Mouse (Mus musculus) MEL (cell line): ENCODE measurements at regions not wholly inside any gene's neighbourhood (a gene's known extent, or its start where the extent isn't known, plus 50 kb on each side); places are given as distances from the start of the nearest gene placed in this dataset.

Experiments
- DNase-seq: peaks from one replicate; pipeline ENCODE4 v3.0.0; 2011; ENCODE audit warnings: low read depth, low spot score
- H3K27ac ChIP-seq: 2 replicates; pipeline ENCODE4 v1.5.1; 2012; ENCODE audit warnings: low read depth, mild to moderate bottlenecking, control low read depth, low read length, moderate library complexity; ENCODE audit not compliant: control insufficient read depth
- H3K27me3 ChIP-seq, 2 experiments: fragments of 150-350 bp in 1 of 2; sonication (generic) in 1 of 2; 2 replicates each; pipeline ENCODE4 v1.6.1; 2012; ENCODE audit warnings: low read length in 2 of 2, mild to moderate bottlenecking in 2 of 2, improper control_type of control experiment in 1 of 2, moderate library complexity in 1 of 2; ENCODE audit not compliant: insufficient read depth in 2 of 2, control insufficient read depth in 1 of 2
- H3K36me3 ChIP-seq, 2 experiments: 2 replicates each; pipeline ENCODE4 v1.6.1; 2012 to 2014; ENCODE audit warnings: low read length in 2 of 2, improper control_type of control experiment in 1 of 2, inconsistent platforms in 1 of 2, mild to moderate bottlenecking in 1 of 2; ENCODE audit not compliant: insufficient read depth in 2 of 2, control insufficient read depth in 1 of 2
- H3K4me1 ChIP-seq, 2 experiments: fragments of 150-350 bp in 1 of 2; sonication (generic) in 1 of 2; 2 replicates each; pipeline ENCODE4 v1.6.1; 2012; ENCODE audit warnings: low read length in 2 of 2, improper control_type of control experiment in 1 of 2, mild to moderate bottlenecking in 1 of 2; ENCODE audit not compliant: insufficient read depth in 2 of 2, control insufficient read depth in 1 of 2
- H3K4me3 ChIP-seq, 2 experiments: fragments of 150-350 bp in 1 of 2; sonication (generic) in 1 of 2; 2 replicates each; pipeline ENCODE4 v1.5.1; 2012; ENCODE audit warnings: low read depth in 2 of 2, low read length in 2 of 2, mild to moderate bottlenecking in 2 of 2, moderate library complexity in 2 of 2, control low read depth in 1 of 2, improper control_type of control experiment in 1 of 2; ENCODE audit not compliant: control insufficient read depth in 1 of 2, insufficient read depth in 1 of 2
- H3K79me2 ChIP-seq: 2 replicates; pipeline ENCODE4 v1.6.1; 2012; ENCODE audit warnings: mild to moderate bottlenecking, low read length, moderate library complexity; ENCODE audit not compliant: control insufficient read depth, poor library complexity, insufficient read depth
- H3K9ac ChIP-seq: 2 replicates; pipeline ENCODE4 v1.6.1; 2012; ENCODE audit warnings: low read depth, mild to moderate bottlenecking, control low read depth, low read length, moderate library complexity; ENCODE audit not compliant: control insufficient read depth, poor library complexity, severe bottlenecking
- H3K9me3 ChIP-seq: fragments of 150-350 bp; sonication (generic); replicated peaks from 2 replicates; pipeline ENCODE4 v1.6.1; 2012; ENCODE audit warnings: mild to moderate bottlenecking, low read length, improper control_type of control experiment, moderate library complexity; ENCODE audit not compliant: insufficient read depth
- BHLHE40 ChIP-seq: IDR thresholded peaks from 2 replicates; pipeline ENCODE4 v1.6.1; 2012; ENCODE audit warnings: low read depth, mild to moderate bottlenecking, inconsistent platforms, low read length, improper control_type of control experiment, borderline replicate concordance
- CTCF ChIP-seq, 3 experiments: IDR thresholded peaks in 2 of 3; conservative IDR thresholded peaks in 1 of 3; 2 replicates each; pipeline ENCODE4 v1.5.1; 2011 to 2012; ENCODE audit warnings: low read length in 3 of 3, low read depth in 2 of 3, mild to moderate bottlenecking in 2 of 3, improper control_type of control experiment in 1 of 3, inconsistent platforms in 1 of 3, mixed read lengths in 1 of 3, moderate library complexity in 1 of 3; ENCODE audit not compliant: control insufficient read depth in 1 of 3, insufficient read depth in 1 of 3, poor library complexity in 1 of 3, severe bottlenecking in 1 of 3
- ELF1 ChIP-seq: IDR thresholded peaks from 2 replicates; pipeline ENCODE4 v1.6.1; 2014; ENCODE audit warnings: low read depth, mild to moderate bottlenecking, inconsistent platforms, low read length, improper control_type of control experiment, moderate library complexity
- EP300 ChIP-seq, 2 experiments: IDR thresholded peaks; 2 replicates each; pipeline ENCODE4 v1.6.1; 2011; ENCODE audit warnings: improper control_type of control experiment in 2 of 2, low read length in 2 of 2, low read depth in 1 of 2, mild to moderate bottlenecking in 1 of 2
- MAX ChIP-seq: IDR thresholded peaks from 2 replicates; pipeline ENCODE4 v1.6.1; 2011; ENCODE audit warnings: low read length, improper control_type of control experiment
- MAZ ChIP-seq: IDR thresholded peaks from 2 replicates; pipeline ENCODE4 v1.6.1; 2012; ENCODE audit warnings: low read depth, mild to moderate bottlenecking, inconsistent platforms, low read length, improper control_type of control experiment
- MXI1 ChIP-seq: IDR thresholded peaks from 2 replicates; pipeline ENCODE4 v1.6.1; 2011; ENCODE audit warnings: mild to moderate bottlenecking, low read depth, low read length, improper control_type of control experiment
- MYB ChIP-seq: IDR thresholded peaks from 2 replicates; pipeline ENCODE4 v1.6.1; 2011; ENCODE audit warnings: mild to moderate bottlenecking, low read depth, low read length, improper control_type of control experiment
- MYC ChIP-seq: IDR thresholded peaks from 2 replicates; pipeline ENCODE4 v1.6.1; 2011; ENCODE audit warnings: low read depth, mild to moderate bottlenecking, low read length, improper control_type of control experiment, moderate library complexity
- POLR2AphosphoS2 ChIP-seq: IDR thresholded peaks from 2 replicates; pipeline ENCODE4 v1.6.1; 2011; ENCODE audit warnings: low read length, improper control_type of control experiment
- POLR2AphosphoS5 ChIP-seq: IDR thresholded peaks from 2 replicates; pipeline ENCODE4 v1.6.1; 2012; ENCODE audit warnings: low read depth, borderline replicate concordance, mild to moderate bottlenecking, inconsistent platforms, low read length, moderate library complexity, mixed read lengths
- RAD21 ChIP-seq: IDR thresholded peaks from 2 replicates; pipeline ENCODE4 v1.6.1; 2011; ENCODE audit warnings: mild to moderate bottlenecking, low read depth, low read length, improper control_type of control experiment
- SMC3 ChIP-seq: IDR thresholded peaks from 2 replicates; pipeline ENCODE4 v1.6.1; 2011; ENCODE audit warnings: low read depth, low read length, improper control_type of control experiment
- TBP ChIP-seq: IDR thresholded peaks from 2 replicates; pipeline ENCODE4 v1.8.0; 2011; ENCODE audit warnings: low read depth, low read length, improper control_type of control experiment
- TCF12 ChIP-seq: IDR thresholded peaks from 2 replicates; pipeline ENCODE4 v1.6.1; 2014; ENCODE audit warnings: low read depth, mild to moderate bottlenecking, inconsistent platforms, low read length, improper control_type of control experiment, moderate library complexity
- UBTF ChIP-seq: IDR thresholded peaks from 2 replicates; pipeline ENCODE4 v1.6.1; 2012; ENCODE audit warnings: low read depth, mild to moderate bottlenecking, inconsistent platforms, low read length, improper control_type of control experiment, moderate library complexity, borderline replicate concordance; ENCODE audit not compliant: insufficient read depth
- USF1 ChIP-seq: IDR thresholded peaks from 2 replicates; pipeline ENCODE4 v1.6.1; 2014; ENCODE audit warnings: low read depth, mild to moderate bottlenecking, inconsistent platforms, low read length, improper control_type of control experiment, moderate library complexity
- USF2 ChIP-seq, 2 experiments: IDR thresholded peaks; 2 replicates each; pipeline ENCODE4 v1.6.1; 2011 to 2012; ENCODE audit warnings: improper control_type of control experiment in 2 of 2, low read length in 2 of 2, borderline replicate concordance in 1 of 2, inconsistent platforms in 1 of 2, low read depth in 1 of 2, mild to moderate bottlenecking in 1 of 2; ENCODE audit not compliant: insufficient read depth in 1 of 2
- ZC3H11A ChIP-seq: IDR thresholded peaks from 2 replicates; pipeline ENCODE4 v1.6.1; 2012; ENCODE audit warnings: low read depth, mild to moderate bottlenecking, inconsistent platforms, low read length, improper control_type of control experiment
- ZKSCAN1 ChIP-seq: IDR thresholded peaks from 2 replicates; pipeline ENCODE4 v1.6.1; 2012; ENCODE audit warnings: low read depth, mild to moderate bottlenecking, inconsistent platforms, low read length, improper control_type of control experiment, moderate library complexity
- ZNF384 ChIP-seq: IDR thresholded peaks from 2 replicates; pipeline ENCODE4 v1.6.1; 2012; ENCODE audit warnings: low read depth, mild to moderate bottlenecking, inconsistent platforms, low read length, improper control_type of control experiment

DNA sequence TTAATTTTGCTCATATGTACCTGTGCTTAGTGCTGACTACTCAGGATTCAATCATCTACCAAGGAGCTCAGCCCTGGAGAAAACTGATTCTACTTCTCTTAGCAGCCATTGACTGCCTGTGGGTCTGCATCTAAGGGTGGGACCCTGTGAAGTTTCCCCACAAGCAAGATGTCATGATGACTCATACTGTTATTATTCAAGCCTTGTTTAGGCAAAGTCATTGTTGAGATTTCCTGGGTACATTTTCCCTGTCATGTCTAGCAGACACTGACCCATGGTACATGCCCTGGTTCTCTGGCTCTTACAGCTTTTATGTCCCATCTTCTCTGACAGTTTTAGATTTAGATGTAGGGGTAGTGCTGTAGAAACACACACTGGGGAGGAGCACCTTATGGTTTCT is 853.8 kb downstream of the Car8 start:
- Histone ChIP-seq H3K4me1 (no peaks in the 10 kb centered on the region), H3K9me3 (no peaks in the 10 kb centered on the region), H3K27me3 (no peaks in the 10 kb centered on the region), H3K79me2 (no peaks in the 10 kb centered on the region), H3K36me3 (no peaks in the 10 kb centered on the region), H3K4me3 (no peak overlapping the region), H3K27ac (no peak overlapping the region), H3K9ac (no peak overlapping the region)
- DNase-seq, result no peak
- no peak for TF ChIP-seq CTCF (IDR thresholded peaks at IDR 0.05 in 2 of 3, conservative IDR thresholded peaks at IDR 0.05 in 1 of 3; ENCODE audit: control insufficient read depth in 1 of 3, insufficient read depth in 1 of 3, low read depth in 2 of 3, low read length in 3 of 3, poor library complexity in 1 of 3, severe bottlenecking in 1 of 3)

DNA sequence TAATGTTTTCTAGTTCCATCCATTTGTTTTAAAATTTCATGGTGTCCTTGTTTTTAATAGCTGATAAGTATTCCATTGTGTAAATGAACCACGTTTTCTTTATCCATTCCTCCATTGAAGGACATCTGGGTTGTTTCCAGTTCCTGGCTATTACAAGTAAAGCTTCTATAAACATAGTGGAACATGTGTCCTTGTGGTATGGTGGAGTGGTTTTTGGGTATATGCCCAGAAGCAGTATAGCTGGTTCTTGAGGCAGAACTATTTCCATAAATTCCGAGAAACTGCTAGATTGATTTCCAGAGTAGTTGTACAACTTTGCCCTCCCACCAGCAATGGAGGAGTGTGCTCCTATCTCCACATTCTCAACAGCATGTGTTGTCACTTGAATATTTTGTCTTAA is 858.8 kb downstream of the Car8 start:
- Histone ChIP-seq H3K4me1 (no peaks in the 10 kb centered on the region), H3K9me3 (no peaks in the 10 kb centered on the region), H3K9ac (no peak overlapping the region), H3K36me3 (no peaks in the 10 kb centered on the region), H3K4me3 (no peak overlapping the region), H3K27ac (no peak overlapping the region), H3K27me3 (no peaks in the 10 kb centered on the region), H3K79me2 (no peaks in the 10 kb centered on the region)
- no peak for DNase-seq
- TF ChIP-seq MAX (no peak), MXI1 (no peak), BHLHE40 (no peak), CTCF (IDR thresholded peaks at IDR 0.05 in 2 of 3, conservative IDR thresholded peaks at IDR 0.05 in 1 of 3; ENCODE audit: control insufficient read depth in 1 of 3, insufficient read depth in 1 of 3, low read depth in 2 of 3, low read length in 3 of 3, poor library complexity in 1 of 3, severe bottlenecking in 1 of 3) (no peak), ZKSCAN1 (no peak), TBP (no peak), POLR2AphosphoS5 (no peak), ZNF384 (no peak), USF1 (no peak), UBTF (no peak), SMC3 (no peak), MYB (no peak), USF2 (IDR thresholded peaks at IDR 0.05; ENCODE audit: borderline replicate concordance in 1 of 2, insufficient read depth in 1 of 2, low read depth in 1 of 2, low read length in 2 of 2) (no peak)

DNA sequence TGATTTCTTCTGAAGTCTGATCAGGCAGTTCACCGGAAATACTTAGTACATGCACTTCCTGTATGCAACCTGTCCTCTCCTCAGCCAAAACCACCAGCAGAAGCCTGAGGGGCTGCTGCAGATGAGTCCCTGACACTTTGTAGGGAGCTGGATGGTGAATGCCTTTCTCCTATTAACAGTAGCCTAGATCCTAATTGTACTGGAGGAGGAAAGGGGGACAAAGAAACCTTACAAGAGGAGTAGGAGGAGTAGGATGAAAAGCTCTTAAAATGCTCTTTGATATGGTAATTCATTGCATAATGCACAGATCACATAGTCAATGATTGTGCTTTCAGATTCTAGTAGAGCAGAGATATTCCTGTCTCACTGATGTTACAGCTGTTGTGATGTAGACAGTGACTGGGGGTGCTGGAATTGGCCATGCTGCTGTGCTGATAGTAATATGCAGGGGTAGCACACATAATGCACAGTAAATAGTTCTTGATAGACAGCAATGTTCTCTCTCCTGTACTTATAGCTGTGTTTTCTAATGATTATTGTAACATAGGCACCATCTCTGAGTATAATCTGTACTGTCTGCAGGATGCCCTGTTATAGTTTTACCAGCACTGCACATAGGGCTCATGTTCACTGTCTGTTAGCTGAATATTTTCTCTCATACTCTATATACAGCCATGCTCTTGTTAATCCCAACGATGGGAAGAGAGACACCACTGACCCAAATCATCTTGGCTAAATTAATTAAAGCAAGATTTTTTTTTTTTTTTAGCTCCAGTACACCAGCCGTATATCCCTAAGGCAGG is 874.4 kb downstream of the Car8 start:
- Histone ChIP-seq H3K79me2 (no peaks in the 10 kb centered on the region), H3K9ac (no peak overlapping the region), H3K27me3 (no peaks in the 10 kb centered on the region), H3K36me3 (no peaks in the 10 kb centered on the region), H3K9me3 (no peaks in the 10 kb centered on the region), H3K4me3 (no peak overlapping the region), H3K4me1 (no peaks in the 10 kb centered on the region), H3K27ac (no peak overlapping the region)
- TF ChIP-seq MAZ (no peak), RAD21 (no peak), ZC3H11A (no peak), POLR2AphosphoS2 (no peak), EP300 (IDR thresholded peaks at IDR 0.05; ENCODE audit: low read depth in 1 of 2, low read length in 2 of 2) (no peak), ELF1 (no peak), MYC (no peak), ZNF384 (no peak), TCF12 (no peak)
- DNase-seq, result no peak
